Mouse (Mus musculus): ENCODE data around the gene Hdac7. TPM values are rescaled to one million over a fixed set of nuclear protein-coding genes. Genes with fewer than 3 reads are reported as not detected.

Gene Hdac7
- polyA plus RNA-seq, 1 experiment from 2014 or later: 29.8 TPM

GRCm38 (mm10) chr15:97801811-97802210 is 42.5 kb downstream of the Hdac7 start:
- DNase-seq: no peak
- Histone ChIP-seq H3K9me3 (ENCODE audit: control insufficient read depth, low read length) (no peaks in the 10 kb centered on the region), H3K4me1 (ENCODE audit: control insufficient read depth, insufficient read depth, low read length) (peaks cover 20% of the 10 kb centered on the region), H3K36me3 (ENCODE audit: control insufficient read depth, insufficient read depth, low read length) (peaks cover 59% of the 10 kb centered on the region), H3K4me3 (replicated peaks; ENCODE audit: low read depth, low read length) (no peak overlapping the region), H3K27me3 (ENCODE audit: control insufficient read depth, insufficient read depth, low read length) (no peaks in the 10 kb centered on the region), H3K9ac (replicated peaks; ENCODE audit: low read length) (no peak overlapping the region), H3K27ac (replicated peaks; ENCODE audit: low read depth, low read length) (no peak overlapping the region), H3K4me2 (ENCODE audit: low read length) (no peak overlapping the region)
- no peak for ATAC-seq (ENCODE audit: low FRiP score, low TSS enrichment)
- 79% methylated on average over 7 of the region's 7 CpGs for WGBS

- no peak overlapping the region for H3K4me3 ChIP-seq (replicated peaks; ENCODE audit: low read depth, low read length)
- H3K4me2 ChIP-seq (ENCODE audit: low read length): no peak overlapping the region
- no peaks in the 10 kb centered on the region for H3K27me3 ChIP-seq (ENCODE audit: control insufficient read depth, insufficient read depth, low read length)
- peaks cover 60% of the 10 kb centered on the region for H3K36me3 ChIP-seq (ENCODE audit: control insufficient read depth, insufficient read depth, low read length)
- H3K9ac ChIP-seq (replicated peaks; ENCODE audit: low read length): no peak overlapping the region
- 84% methylated on average over 13 of the region's 13 CpGs for WGBS
- no peak overlapping the region for H3K27ac ChIP-seq (replicated peaks; ENCODE audit: low read depth, low read length)
- no peak for ATAC-seq (ENCODE audit: low FRiP score, low TSS enrichment)
- DNase-seq: no peak
- no peaks in the 10 kb centered on the region for H3K9me3 ChIP-seq (ENCODE audit: control insufficient read depth, low read length)
- H3K4me1 ChIP-seq (ENCODE audit: control insufficient read depth, insufficient read depth, low read length): peaks cover 20% of the 10 kb centered on the region
Measured at GRCm38 (mm10) chr15:97800853-97801252, 43.4 kb downstream of the Hdac7 start.

DNA sequence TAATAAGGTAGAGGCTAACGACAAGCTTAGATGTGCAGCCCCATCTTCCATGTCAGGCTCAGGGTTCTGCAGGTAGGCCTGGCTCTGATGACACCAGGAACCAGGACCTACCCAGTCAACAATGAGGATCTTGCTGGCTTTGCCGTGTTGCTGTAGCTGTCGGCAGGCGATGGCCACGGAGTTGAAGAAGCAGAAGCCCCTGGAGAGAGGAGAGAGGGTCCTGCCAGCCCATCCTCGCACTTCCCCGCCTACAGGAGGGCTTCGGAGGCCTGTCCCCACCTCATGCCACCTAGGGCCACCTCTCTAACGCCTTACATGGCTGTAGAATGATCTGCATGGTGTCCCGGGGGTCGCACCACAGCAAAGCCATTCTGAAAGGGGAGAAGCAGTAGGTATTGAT is 44.9 kb downstream of the Hdac7 start:
- no peaks in the 10 kb centered on the region for H3K9me3 ChIP-seq (ENCODE audit: control insufficient read depth, low read length)
- no peak overlapping the region for H3K9ac ChIP-seq (replicated peaks; ENCODE audit: low read length)
- DNase-seq (no peak), ATAC-seq (ENCODE audit: low FRiP score, low TSS enrichment) (no peak)
- H3K27me3 ChIP-seq (ENCODE audit: control insufficient read depth, insufficient read depth, low read length): no peaks in the 10 kb centered on the region
- no peak overlapping the region for H3K4me2 ChIP-seq (ENCODE audit: low read length)
- 77% methylated on average over 11 of the region's 11 CpGs for WGBS
- no peak overlapping the region for H3K27ac ChIP-seq (replicated peaks; ENCODE audit: low read depth, low read length)
- peaks cover 64% of the 10 kb centered on the region for H3K36me3 ChIP-seq (ENCODE audit: control insufficient read depth, insufficient read depth, low read length)
- no peak overlapping the region for H3K4me3 ChIP-seq (replicated peaks; ENCODE audit: low read depth, low read length)
- H3K4me1 ChIP-seq (ENCODE audit: control insufficient read depth, insufficient read depth, low read length): peaks cover 20% of the 10 kb centered on the region

DNA sequence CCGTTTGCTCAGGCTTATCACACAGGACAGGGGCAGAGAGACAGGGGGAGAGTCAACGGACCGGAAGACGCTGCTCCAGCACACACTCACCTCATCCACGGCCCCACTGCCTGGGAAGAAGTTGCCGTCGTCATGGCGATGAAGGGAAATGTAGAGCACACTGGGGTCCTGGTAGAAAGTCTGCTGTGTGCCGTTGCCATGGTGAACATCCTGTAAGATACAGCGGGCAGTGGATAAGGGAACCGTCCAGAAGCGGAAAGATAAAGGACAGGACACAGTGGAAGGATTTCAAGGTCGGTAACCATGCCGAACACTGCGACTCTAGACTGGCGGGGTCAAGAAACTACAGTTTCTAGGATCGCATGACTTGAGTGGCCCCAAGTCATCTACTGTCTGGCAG is 46.2 kb downstream of the Hdac7 start:
- peak; percentile 82 for DNase-seq
- Histone ChIP-seq H3K27me3 (ENCODE audit: control insufficient read depth, insufficient read depth, low read length) (no peaks in the 10 kb centered on the region), H3K9me3 (ENCODE audit: control insufficient read depth, low read length) (no peaks in the 10 kb centered on the region), H3K4me3 (replicated peaks; ENCODE audit: low read depth, low read length) (no peak overlapping the region), H3K27ac (replicated peaks; ENCODE audit: low read depth, low read length) (peak overlapping the region; percentile 27), H3K4me1 (ENCODE audit: control insufficient read depth, insufficient read depth, low read length) (peaks cover 20% of the 10 kb centered on the region), H3K9ac (replicated peaks; ENCODE audit: low read length) (no peak overlapping the region), H3K36me3 (ENCODE audit: control insufficient read depth, insufficient read depth, low read length) (peaks cover 75% of the 10 kb centered on the region), H3K4me2 (ENCODE audit: low read length) (peak overlapping the region; percentile 21; the same call in 1 of the 2 replicates)
- WGBS: 8% methylated on average over 17 of the region's 17 CpGs
- ATAC-seq (ENCODE audit: low FRiP score, low TSS enrichment): 0 out of 2 replicates have a peak, but pooled peaks have one; percentile 47

GRCm38 (mm10) chr15:97796674-97797310 is 47.5 kb downstream of the Hdac7 start:
- Histone ChIP-seq H3K36me3 (ENCODE audit: control insufficient read depth, insufficient read depth, low read length) (peaks cover 80% of the 10 kb centered on the region), H3K4me2 (ENCODE audit: low read length) (no peak overlapping the region), H3K4me1 (ENCODE audit: control insufficient read depth, insufficient read depth, low read length) (peaks cover 14% of the 10 kb centered on the region), H3K4me3 (replicated peaks; ENCODE audit: low read depth, low read length) (no peak overlapping the region), H3K9me3 (ENCODE audit: control insufficient read depth, low read length) (no peaks in the 10 kb centered on the region), H3K9ac (replicated peaks; ENCODE audit: low read length) (no peak overlapping the region), H3K27ac (replicated peaks; ENCODE audit: low read depth, low read length) (no peak overlapping the region), H3K27me3 (ENCODE audit: control insufficient read depth, insufficient read depth, low read length) (no peaks in the 10 kb centered on the region)
- whole genome bisulfite sequencing: 95% methylated on average over 17 of the region's 17 CpGs
- no peak for ATAC-seq (ENCODE audit: low FRiP score, low TSS enrichment)
- DNase-seq: no peak

GRCm38 (mm10) chr15:97795559-97796235 is 48.6 kb downstream of the Hdac7 start:
- Histone ChIP-seq H3K4me3 (replicated peaks; ENCODE audit: low read depth, low read length) (no peak overlapping the region), H3K36me3 (ENCODE audit: control insufficient read depth, insufficient read depth, low read length) (peaks cover 78% of the 10 kb centered on the region), H3K27me3 (ENCODE audit: control insufficient read depth, insufficient read depth, low read length) (no peaks in the 10 kb centered on the region), H3K4me2 (ENCODE audit: low read length) (no peak overlapping the region), H3K9me3 (ENCODE audit: control insufficient read depth, low read length) (no peaks in the 10 kb centered on the region), H3K9ac (replicated peaks; ENCODE audit: low read length) (no peak overlapping the region), H3K4me1 (ENCODE audit: control insufficient read depth, insufficient read depth, low read length) (peaks cover 14% of the 10 kb centered on the region), H3K27ac (replicated peaks; ENCODE audit: low read depth, low read length) (no peak overlapping the region)
- no peak for DNase-seq
- ATAC-seq (ENCODE audit: low FRiP score, low TSS enrichment): no peak
- 97% methylated on average over 10 of the region's 10 CpGs for WGBS

GRCm38 (mm10) chr15:97794268-97794667 is 50.0 kb downstream of the Hdac7 start:
- H3K4me3 ChIP-seq (replicated peaks; ENCODE audit: low read depth, low read length): no peak overlapping the region
- 74% methylated on average over 5 of the region's 5 CpGs for WGBS

GRCm38 (mm10) chr15:97793386-97794153 is 50.7 kb downstream of the Hdac7 start:
- ATAC-seq (ENCODE audit: low FRiP score, low TSS enrichment) (no peak), DNase-seq (no peak)
- no peak overlapping the region for H3K9ac ChIP-seq (replicated peaks; ENCODE audit: low read length)
- H3K27ac ChIP-seq (replicated peaks; ENCODE audit: low read depth, low read length): no peak overlapping the region
- no peak overlapping the region for H3K4me2 ChIP-seq (ENCODE audit: low read length)
- no peaks in the 10 kb centered on the region for H3K27me3 ChIP-seq (ENCODE audit: control insufficient read depth, insufficient read depth, low read length)
- H3K4me3 ChIP-seq (replicated peaks; ENCODE audit: low read depth, low read length): no peak overlapping the region
- peaks cover 67% of the 10 kb centered on the region for H3K36me3 ChIP-seq (ENCODE audit: control insufficient read depth, insufficient read depth, low read length)
- 88% methylated on average over 18 of the region's 18 CpGs for WGBS
- peaks cover 12% of the 10 kb centered on the region for H3K4me1 ChIP-seq (ENCODE audit: control insufficient read depth, insufficient read depth, low read length)
- H3K9me3 ChIP-seq (ENCODE audit: control insufficient read depth, low read length): no peaks in the 10 kb centered on the region

More at GRCm38 (mm10) chr15:97794268-97794667, 50.0 kb downstream of the Hdac7 start:
- H3K9me3 ChIP-seq (ENCODE audit: control insufficient read depth, low read length): no peaks in the 10 kb centered on the region
- peaks cover 68% of the 10 kb centered on the region for H3K36me3 ChIP-seq (ENCODE audit: control insufficient read depth, insufficient read depth, low read length)
- no peak overlapping the region for H3K4me2 ChIP-seq (ENCODE audit: low read length)
- no peak overlapping the region for H3K27ac ChIP-seq (replicated peaks; ENCODE audit: low read depth, low read length)
- H3K27me3 ChIP-seq (ENCODE audit: control insufficient read depth, insufficient read depth, low read length): no peaks in the 10 kb centered on the region
- H3K4me1 ChIP-seq (ENCODE audit: control insufficient read depth, insufficient read depth, low read length): peaks cover 14% of the 10 kb centered on the region
- no peak overlapping the region for H3K9ac ChIP-seq (replicated peaks; ENCODE audit: low read length)
- DNase-seq: no peak
- no peak for ATAC-seq (ENCODE audit: low FRiP score, low TSS enrichment)

Measured in midbrain, embryonic 14.5 days (tissue).